Mouse (Mus musculus) natural killer cell, adult 2 months (primary cell): ENCODE data around the gene Slc48a1.

Experiments used
- DNase-seq, 2 experiments: peaks; one replicate each; pipeline ENCODE4 v3.0.0; 2022; ENCODE audit warnings: low spot score in 2 of 2

Gene Slc48a1

DNA sequence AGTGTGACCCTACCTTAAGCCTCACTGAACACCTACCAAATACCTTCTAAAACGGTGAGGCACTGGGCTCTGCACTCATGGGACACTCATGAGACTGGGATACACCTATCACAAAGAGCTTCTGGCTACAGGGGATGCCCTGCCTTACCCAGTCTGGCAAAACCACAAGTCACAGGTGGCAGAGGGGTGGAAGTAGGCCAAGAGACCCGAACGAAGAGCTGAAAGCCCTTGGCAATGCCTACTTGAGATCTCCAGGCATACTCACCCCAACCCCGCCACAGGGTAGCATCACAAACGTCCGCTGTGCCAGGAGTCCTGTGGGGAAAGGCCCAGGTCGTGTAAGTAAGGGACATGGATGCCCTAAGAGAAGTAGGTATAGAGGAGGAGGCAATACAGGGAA lies 23.5 kb downstream of the Slc48a1 start:
- no peak for DNase-seq

DNA sequence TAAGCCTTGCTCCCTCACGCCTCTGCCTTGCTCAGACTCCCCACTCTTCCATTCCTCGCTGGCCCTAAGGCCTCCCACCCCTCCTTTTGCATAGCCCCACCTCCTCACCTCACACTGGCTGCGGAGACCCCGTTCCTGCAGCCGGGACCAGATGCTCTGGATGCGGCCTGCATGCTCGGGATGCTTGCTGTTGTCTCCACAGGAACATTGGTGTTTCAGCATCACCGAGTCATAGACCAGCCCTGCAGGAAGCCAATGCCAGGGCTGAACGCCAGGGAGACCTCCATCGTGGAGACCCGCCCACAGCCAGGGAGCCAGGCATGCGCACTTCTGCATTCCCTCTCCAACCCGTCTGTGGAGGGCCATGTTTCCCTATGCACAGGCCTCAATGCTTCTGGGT lies 24.3 kb downstream of the Slc48a1 start:
- no peak for DNase-seq

DNA sequence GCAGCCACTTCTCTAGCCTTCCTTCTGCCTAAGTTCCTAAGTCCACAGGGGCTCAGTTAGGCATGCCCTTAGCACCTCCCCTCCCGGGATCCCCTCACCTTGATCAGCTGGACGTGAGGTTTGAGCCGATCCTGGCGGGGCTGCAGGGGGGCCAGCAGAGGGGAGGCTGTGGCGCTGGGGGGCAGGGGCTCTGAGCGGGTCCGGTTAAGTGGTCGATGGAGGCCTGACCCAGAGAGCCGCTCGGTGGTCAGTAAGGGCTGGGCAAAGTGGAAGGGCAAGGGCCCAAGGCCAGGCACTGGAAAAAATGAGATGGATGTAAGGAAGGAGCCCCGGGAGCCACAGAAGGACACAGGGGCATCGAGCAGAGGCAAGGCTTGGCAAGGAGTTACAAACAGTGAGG lies 29.5 kb downstream of the Slc48a1 start:
- no peak for DNase-seq

DNA sequence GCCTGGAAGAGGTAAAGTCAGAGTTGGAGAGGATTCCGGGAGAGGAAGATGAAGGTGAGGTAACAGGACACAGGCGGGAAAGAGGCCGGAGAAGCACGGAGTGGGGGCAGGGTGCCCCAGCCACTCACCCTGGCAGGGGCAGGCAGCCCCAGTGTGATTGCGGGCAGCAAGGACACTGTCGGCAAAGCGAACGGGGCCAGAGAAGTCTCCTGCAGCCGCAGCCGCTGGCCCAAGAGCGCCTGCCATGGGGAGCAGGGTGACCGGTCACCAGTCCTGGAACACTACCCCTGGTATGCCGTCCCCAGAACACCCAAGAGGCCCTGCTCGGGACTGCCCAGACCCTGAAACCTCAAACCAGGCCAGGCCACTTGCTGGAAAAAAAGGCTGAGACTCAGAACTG lies 30.2 kb downstream of the Slc48a1 start:
- DNase-seq, result no peak

DNA sequence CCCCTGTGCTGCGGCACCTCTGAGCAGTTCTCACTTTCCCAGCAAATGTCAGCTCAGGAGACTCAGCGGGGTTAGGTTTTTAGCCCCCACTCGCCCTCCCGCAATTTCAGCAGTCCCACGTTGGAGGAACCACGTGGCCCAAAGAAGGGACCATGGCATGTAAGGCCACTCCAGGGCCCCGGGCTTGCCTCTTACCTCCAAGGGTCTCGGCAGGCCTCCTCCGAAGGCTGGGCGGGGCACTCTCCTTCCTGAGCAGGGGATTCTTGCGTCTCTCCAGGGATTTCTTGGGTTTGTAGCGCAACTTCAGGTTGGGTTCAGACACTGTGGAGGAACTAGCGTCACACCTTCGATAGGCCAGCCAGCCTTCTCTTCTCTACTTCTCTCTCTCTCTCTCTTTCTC lies 30.9 kb downstream of the Slc48a1 start:
- no peak for DNase-seq

DNA sequence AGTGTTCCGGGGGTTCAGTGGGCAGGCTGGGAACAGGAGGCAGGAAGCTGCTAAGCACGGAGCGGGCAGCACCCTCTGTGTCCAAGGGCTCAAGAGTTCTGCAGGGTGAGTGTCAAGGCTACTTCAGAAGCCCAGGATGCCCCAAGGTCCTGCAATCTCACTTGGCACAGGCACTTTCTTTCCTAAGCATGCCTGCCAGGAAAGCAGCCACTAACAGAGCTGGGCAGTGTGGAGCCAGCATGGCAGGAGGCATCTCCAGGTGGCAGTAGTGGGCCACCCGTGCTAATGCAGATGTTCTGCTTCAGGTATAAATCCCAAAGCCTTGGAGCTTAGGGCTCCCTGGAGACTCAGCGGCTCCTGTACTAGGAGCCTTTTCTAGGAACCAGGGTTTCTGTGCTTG lies 31.6 kb downstream of the Slc48a1 start:
- no peak for DNase-seq

DNA sequence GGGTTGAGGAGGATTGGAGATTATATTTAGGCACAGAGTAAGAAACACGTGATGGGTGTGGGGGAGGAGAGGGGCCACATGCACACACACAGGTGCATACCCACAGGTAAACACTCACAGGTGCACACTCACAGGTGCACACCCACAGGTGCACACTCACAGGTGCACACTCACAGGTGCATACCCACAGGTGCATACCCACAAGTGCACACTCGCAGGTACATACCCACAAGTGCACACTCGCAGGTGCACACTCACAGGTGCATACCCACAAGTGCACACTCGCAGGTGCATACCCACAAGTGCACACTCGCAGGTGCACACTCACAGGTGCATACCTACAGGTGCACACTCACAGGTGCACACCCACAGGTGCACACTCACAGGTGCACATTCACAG lies 32.1 kb downstream of the Slc48a1 start:
- DNase-seq, result no peak

DNA sequence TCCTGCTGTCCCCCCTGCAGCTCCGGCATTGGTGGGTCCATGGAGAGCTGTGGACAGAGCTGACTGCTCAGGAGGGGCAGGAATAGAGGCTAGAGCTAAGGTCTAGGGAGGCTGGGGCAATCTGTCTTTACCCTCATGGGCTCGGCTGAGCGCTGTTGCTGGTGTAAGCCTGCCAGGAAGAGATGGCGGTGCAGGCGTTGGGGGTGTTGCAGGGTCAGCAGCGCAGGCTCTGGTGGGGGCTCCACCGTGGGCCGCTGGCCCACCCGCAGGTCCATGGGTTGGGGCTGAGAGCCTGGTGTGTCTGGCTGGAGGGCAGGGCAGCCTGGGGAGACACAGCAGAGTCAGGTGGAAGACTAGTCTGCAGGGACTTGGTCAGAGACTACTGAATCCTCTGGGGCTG lies 33.0 kb downstream of the Slc48a1 start:
- DNase-seq, result no peak

DNA sequence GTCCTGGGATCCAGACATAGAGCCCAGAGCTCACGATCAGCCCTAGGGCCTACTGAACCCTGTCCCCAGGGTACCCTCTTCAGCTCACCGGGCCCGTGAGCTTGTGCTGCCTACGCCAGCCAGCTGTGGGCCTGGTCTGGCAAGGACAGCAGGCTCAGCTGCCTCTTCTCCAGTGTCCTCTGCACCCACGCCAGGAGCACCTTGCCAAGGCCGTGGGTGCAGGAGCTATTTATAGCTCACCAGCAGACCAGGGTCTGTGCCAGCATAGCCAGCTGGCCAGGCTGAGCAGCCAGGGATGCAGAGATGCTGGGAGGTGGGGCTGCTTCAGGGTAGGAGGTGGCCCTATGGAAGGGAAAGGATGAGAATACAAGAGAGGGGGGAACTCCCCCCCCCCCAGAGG lies 33.8 kb downstream of the Slc48a1 start:
- no peak for DNase-seq

DNA sequence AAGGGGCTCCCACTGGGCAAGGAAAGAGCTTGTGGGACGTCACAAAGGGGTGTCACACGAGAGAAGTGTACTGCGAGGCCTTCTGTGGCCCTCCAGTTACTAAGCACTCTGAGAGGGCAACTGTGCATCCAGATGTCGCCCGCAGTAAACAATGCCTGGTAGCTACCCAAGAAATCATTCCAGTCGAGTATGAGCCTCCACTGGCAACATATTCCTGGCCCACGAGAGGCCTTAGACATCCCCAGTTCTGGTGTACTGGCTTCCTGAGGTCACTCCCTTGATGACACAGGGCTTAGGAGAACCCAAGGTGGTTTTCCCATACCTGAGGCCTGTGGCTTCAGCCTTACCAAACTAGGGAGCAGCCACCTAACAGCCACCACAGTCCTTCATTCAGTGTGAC lies 34.6 kb downstream of the Slc48a1 start:
- DNase-seq, result no peak

DNA sequence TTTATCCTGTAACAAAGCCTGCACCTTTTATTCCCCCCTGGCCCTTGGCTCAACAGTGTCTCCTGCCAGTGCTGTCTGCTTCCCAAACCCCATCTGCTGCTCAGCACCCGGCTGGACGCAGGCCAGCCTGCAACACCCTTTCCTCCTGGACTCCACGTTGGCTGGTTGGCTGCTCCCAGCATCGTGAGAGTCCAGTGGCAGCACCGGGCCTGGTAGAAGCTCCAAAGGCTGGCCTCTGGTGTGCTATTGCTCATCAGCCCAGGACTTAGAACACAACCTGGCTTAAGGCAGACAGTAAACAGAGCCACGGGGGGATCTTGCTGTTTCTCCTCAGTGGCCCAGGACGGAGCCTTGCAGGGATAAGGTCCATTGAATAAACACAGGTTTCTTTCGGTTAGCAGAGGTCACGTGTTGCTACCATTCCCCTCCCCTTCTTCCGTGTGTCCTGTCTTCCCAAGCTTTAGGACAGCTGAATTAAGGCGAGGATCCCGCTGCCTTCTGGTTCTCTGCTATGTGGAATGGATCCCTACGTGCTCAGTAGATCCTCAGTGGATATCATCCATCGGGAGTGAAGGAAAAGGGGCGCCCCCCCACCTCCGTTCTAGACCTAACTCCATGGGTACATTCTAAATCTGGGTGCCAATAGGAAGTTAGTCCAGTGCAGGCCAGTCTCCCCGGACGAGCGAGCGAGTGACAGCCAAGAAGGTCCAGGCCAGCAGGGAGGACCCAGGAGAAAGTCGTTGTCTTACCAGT lies 35.3 kb downstream of the Slc48a1 start:
- no peak for DNase-seq

DNA sequence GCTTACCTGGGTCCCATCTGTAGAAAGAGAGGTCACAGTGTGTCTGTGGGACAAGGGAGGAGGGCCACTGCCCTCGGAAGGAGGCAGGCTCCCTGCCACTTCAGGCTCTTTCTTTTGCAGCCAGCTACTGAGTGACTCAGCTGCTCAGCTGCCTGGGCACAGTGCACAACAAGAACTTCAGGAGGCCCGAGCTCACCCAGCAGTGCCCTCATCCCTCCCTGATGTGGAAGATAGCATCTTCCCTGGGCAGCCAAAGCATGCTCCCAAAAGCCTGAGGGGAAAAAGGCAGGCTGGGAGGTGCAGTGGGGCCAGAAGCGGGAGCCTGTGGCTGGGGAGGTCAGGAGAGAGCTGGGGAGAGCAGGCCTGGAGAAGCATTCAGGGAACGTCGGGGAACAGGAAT lies 36.4 kb downstream of the Slc48a1 start:
- no peak for DNase-seq

DNA sequence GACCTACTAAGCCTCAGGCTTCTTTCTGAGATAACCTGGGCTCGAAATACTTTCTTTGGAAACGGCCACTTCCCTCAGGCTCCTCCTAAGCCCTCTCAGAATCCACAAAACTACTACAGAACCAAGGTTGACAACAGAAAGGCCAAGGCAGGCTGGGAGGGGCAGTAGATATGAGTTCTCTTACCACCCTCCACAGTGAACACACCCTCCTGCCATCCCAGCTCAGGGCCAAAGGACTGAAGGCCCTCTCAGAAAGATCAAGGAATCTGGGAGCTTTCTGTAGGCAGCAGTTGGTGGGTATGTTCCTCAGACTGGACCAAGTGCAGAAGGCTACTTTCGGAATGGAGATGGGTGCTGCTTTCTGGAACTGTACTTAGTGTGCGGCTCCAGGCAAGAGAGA lies 36.9 kb downstream of the Slc48a1 start:
- no peak for DNase-seq

DNA sequence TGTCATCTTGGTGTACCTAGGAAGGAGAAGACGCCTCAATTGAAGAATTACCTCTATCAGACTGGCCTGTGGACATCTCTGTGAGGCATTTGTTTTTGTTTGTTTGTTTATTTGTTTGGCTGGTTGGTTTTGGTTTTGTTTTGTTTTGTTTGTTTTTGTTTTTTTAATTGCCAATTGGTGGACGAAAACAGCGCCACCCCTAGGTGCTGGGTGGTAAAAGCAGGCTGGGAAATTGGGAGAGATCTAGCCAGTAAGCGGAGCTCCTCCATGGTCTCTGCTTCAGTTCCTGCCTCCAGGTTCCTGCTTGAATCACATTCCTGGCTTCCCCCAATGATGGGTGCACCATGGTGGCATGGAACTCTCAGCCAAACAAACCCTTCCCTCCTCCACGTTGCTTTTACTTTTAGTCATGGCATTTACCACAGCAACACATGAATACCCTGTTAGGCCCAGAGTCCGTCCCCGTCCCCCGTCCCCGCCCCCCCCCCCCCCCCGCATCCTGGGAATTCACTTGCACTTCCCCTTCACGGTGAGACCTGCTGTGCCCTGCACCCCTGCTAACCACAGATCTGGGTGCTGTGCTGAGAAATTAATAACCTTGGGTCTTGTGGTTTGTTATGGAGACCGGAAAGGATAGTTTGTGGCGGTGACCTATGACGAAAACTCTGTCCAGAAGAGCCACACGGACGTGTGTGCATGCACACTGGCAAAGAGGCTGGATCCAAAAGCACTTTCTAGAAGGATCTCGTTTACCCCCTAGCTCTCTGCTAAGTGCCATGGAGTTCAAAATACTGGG lies 38.1 kb downstream of the Slc48a1 start:
- DNase-seq, result peak in 1 of 2 experiments; percentile 52

DNA sequence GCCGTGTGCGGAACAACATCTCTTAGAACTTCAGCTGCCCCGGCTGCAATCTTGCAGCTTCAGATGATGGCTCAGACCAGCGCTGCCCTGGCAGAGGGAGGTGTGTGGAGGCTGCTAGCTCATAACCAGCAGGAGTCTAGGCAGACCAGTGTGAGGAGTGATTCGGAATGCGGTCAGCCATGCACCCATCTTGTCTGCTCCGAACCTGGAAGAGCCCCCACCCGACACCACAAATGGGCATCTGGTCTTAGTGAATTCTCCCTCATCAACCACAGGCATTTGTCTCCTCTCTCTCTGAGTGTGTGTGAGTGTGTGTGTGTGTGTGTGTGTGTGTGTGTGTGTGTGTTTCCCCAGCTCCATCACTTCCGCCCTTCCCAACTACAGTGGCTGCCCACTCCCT lies 41.6 kb downstream of the Slc48a1 start:
- no peak for DNase-seq

DNA sequence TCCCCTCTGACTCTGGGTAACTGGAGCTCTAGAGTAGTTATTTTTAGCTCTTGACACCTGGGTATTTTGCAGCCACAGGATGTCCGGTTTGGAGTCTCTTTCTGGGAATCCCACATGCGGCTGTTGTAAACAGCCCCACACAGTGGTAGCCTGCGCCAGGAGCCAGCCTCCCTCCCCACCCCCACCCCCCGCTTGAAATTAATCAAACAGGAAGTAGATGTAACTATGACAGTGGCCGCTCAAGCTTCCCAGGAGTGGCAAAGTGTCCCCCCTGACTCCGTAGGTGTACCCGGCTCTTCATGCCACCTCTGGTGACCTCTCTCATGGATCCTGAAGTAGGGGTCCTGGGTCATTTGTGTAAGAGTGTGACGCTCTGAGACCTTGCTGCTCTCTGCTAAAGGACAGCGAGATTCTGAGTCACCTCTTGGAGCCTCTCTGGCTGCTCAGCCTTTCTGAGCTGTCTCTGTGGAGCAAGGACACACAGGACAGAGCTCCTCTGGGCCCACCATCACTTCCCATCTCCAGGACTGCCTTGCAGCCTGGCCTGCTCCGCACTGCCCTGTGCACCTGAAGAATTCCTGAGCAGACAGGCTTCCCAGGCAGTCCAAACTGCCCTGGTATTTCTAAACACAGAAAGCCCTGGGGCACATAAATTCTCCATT lies 43.1 kb downstream of the Slc48a1 start:
- DNase-seq, result peak; percentile 62 to 74

DNA sequence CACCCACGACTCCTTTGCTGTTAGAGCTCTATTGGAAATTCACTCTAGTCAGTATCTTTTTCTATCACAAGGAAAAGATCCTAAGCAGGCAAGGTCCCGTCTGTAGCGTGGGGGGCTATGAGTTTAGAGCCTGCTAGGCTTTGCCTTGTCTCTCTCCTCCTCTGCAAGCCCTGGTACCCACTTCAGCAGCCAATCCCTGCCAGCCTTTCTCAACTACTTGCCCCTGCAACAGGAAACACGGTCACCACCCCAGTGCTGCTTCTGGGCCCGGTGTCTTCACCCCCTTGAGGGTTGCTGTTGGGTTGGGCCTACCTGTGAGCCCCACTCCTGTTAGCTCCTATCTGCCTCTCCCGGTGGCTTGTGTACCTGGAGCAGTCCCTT lies 43.7 kb downstream of the Slc48a1 start:
- peak in 1 of 2 experiments; percentile 55 for DNase-seq

DNA sequence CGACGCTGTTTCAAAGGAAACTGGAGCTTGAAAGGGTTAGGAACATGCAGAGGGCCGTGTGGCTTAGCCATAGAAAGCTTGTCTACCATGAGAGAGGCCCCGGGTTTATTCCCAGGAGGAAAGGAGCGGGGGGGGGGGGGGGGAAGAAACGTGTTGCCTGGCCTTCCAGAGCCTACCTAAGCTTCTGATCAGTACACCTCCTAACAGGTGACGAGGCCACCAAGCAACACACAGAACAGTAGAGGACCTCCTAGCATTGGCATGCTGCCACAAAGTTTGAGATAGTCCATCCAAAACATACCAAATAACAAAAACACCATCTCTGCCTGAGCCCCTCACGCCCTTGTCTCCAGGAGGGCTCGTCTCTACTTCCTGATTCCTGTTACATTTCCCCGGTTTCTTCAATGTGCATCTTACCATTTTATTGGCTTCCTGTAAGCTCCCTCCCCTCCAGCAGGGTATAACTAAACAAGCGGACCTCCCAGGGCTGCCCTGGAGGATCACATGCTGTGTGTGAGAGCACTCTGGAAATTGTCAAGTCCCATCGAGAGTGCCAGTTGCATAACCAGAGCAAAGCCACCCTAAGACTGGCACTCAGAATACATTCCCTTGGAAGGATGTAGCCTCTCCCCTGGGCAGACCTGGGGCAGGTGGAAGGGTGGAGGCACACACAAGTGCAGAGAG lies 44.4 kb downstream of the Slc48a1 start:
- no peak for DNase-seq

DNA sequence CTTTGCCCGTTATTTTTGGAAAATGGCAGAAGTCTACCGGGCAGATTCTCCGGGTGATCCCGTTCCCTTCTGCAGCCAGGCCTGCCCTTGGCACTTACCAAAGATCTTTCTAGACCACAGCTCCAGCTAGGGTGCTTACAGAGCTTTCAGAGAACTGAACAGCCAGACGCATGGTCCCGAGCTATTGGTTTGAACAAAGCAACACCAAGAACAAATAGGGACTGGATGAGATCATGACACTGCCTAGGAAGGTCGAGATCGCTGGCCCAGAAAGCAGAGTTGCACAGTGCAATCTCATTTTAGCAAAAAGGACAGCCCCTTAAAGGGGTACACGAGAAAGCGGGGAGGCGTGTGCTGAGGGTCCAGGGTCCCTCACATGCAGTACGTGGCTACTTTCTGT lies 45.2 kb downstream of the Slc48a1 start:
- no peak for DNase-seq

DNA sequence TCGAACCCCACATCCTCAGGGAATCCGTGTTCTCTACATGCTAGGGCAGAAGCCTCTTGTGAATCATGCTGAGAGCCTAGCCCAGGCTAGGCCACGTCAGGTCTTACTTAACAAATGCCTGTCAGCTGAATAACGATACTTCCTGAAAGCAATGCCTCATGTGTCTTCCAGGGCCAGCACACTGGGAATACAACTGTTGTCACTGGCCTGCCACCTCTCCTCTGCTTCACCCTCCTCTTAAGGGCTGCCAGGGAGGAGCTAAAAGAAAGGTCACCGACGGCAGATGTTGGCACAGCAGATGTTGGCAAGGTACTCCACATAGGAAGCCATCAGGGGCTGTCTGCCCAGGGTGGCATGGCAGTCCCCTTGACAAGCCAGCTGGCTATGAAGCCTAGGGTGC lies 45.7 kb downstream of the Slc48a1 start:
- no peak for DNase-seq

DNA sequence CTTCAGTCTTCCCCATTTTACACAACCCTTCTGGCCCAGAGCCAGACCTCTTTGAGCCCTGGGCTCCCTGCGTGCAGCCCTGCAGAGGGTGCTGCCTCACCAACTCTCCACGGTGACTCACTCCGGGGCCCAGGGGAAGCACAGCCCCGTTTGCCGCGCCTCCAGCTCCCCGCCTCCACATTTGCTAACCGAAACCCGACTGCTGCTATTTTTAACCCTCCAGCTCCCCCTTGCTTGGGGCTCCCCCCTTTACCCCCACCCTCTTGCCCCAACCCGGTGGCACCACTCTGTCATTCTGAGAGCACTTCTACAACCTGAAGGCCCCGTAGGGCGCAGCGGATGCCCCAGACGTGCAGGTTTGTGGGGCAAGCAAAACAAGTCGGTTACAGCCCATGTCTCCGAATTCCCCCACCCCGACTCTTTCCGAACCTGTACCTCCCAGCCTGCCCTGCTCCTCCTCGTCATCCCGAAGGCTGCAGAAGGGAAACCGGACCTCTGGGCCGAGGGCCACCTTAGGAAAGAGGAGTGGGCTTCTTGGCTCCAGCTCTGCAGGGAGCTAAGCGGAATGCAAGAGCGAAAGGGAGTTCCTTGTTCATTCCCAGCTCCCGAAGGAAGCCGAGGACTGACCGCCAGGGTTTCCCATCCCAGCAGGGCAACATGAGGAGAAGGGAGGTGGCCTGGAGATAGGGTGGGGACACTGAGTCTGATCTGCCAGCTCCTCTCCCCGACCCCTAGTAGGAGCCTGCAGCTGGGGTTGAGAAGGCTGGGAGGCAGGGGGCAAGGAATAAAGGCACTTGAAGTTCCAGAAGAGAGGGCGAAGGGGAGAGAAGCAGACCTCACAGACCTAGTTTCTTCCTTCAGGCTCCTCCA lies 47.0 kb downstream of the Slc48a1 start:
- peak; percentile 93 to 96 for DNase-seq
